Mouse (Mus musculus): Measurements from ENCODE around the gene Man2a1. TPM values are rescaled to one million over a fixed set of nuclear protein-coding genes. Genes with fewer than 3 reads are reported as not detected.
"Not testable (repeated sequence)": the region's sequence is repeated elsewhere in the genome, so short reads cannot be mapped to it uniquely, and the experiment has no call there.

Gene Man2a1
- polyA plus RNA-seq, 1 experiment from 2014 or later: 3.6 TPM

DNA sequence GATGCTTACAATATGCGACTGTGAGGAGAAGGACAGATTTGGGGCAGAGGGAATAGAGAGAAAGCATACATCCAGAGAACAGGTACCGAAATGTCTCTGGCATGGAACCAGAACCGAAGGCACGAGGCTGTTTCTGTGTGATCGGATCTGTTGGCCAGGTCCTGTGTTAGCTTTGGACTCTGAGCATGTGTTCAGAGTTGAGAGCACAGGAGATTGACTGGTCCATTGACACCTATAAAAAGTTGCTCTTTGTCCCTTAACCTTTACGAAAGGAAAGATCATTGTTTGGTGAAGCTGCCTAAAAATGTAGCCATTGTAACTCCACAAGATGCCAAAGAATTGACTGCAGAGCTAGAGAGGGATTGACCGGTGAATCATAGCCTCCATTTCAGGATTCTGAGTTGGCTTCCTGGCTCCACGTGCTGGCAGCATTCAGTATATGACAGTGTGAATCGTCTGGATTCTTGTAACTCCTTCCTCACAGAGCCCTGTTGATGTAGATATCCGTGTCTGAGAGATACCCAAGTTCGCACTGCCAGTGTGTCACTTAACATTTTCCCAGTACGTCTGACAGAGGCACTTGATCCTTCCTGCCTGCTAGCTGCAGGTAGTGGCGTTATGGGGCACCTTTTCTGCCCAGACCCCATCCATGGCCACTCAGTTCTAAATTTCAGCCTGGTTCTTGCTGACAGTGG lies 143.2 kb downstream of the Man2a1 start:
- Histone ChIP-seq H3K4me1 (replicated peaks) (peaks cover 15% of the 10 kb centered on the region), H3K9ac (no peak overlapping the region), H3K4me3 (replicated peaks) (no peak overlapping the region), H3K36me3 (peaks cover 52% of the 10 kb centered on the region), H3K4me2 (no peak overlapping the region), H3K27me3 (no peaks in the 10 kb centered on the region), H3K27ac (no peak overlapping the region), H3K9me3 (replicated peaks) (no peaks in the 10 kb centered on the region; the same call in 1 of the 2 replicates)
- WGBS (ENCODE audit: insufficient replicate concordance): 76% methylated on average over 13 of the region's 13 CpGs
- DNase-seq (no peak), ATAC-seq (ENCODE audit: low read depth) (no peak)

DNA sequence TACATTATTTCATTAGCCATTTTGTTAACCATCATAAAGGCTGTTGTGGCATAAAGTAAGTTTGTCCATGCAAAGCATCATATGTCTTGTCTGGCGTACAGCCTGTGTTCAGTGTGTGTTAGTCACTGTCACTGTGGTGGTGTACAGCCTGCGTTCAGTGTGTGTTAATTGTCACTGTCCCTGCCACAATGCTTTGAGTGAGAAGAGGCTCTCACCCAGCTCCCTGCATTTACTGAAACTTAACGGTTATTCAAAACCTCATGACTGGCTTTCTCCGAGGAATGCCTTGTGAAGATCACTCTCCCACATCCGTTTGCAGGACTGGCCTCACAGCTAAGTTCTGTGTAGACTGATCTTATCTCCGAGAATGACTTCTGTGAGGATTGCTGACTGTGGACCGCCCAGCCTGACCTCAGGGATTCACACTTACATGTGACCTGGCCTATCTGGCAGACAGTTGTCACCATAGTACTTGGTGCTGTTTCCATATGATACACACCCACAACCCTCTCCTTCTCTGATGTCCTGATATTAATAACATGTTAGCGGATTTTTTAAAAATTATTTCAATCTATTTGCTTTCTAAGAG lies 146.2 kb downstream of the Man2a1 start:
- Histone ChIP-seq H3K9me3 (replicated peaks) (no peaks in the 10 kb centered on the region; the same call in 1 of the 2 replicates), H3K4me3 (replicated peaks) (no peak overlapping the region), H3K36me3 (peaks cover 50% of the 10 kb centered on the region), H3K4me1 (replicated peaks) (peaks cover 15% of the 10 kb centered on the region), H3K4me2 (no peak overlapping the region), H3K9ac (no peak overlapping the region), H3K27me3 (no peaks in the 10 kb centered on the region), H3K27ac (no peak overlapping the region)
- peak; percentile 68 for ATAC-seq (ENCODE audit: low read depth)
- WGBS (ENCODE audit: insufficient replicate concordance): 42% methylated on average over 8 of the region's 8 CpGs
- DNase-seq: no peak

DNA sequence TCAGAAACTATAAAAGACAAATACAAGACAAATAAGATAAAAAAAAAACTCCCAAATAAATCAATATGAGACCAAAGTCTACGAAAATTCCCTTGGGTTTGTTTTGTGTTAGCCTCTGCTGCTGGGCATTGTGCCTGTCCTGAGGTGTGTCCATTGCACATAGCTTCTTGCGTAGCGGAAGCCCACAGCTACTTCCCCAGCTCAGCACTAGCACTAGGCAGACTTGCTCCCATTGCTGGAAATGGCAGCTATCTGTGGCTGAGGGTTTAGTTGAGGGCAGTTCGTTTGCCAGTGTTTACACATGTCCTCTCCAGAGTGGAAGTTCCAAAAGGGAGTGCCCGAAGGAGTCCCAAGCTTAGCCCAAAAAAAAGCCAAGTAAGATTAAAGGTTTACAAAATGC lies 146.9 kb downstream of the Man2a1 start:
- Histone ChIP-seq H3K4me3 (replicated peaks) (no peak overlapping the region), H3K36me3 (peaks cover 47% of the 10 kb centered on the region), H3K4me2 (no peak overlapping the region), H3K27me3 (no peaks in the 10 kb centered on the region), H3K9me3 (replicated peaks) (no peaks in the 10 kb centered on the region; the same call in 1 of the 2 replicates), H3K9ac (no peak overlapping the region), H3K27ac (no peak overlapping the region), H3K4me1 (replicated peaks) (peaks cover 15% of the 10 kb centered on the region)
- DNase-seq (no peak), ATAC-seq (ENCODE audit: low read depth) (no peak)
- WGBS (ENCODE audit: insufficient replicate concordance): 69% methylated on average over 5 of the region's 5 CpGs

DNA sequence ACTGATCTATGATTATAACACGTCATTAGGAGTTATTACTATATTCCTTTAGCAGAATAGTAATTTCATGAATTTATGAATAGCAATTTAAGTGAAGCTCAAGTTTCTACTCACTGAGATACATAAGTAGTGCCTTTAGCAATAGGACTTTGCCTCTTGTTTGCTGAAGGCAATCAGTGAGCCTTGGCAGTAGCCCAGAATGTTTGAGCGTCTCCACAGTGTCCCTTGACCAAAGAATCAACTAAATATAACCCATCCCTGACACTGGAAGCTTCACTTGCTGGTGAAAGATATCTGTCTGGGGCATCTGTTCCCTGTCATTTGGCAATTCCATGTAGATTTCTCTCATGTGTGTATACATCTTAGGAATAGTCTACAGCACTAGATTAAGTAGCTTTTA lies 147.6 kb downstream of the Man2a1 start:
- DNase-seq (no peak), ATAC-seq (ENCODE audit: low read depth) (no peak)
- no peak overlapping the region for H3K9ac ChIP-seq
- H3K4me3 ChIP-seq (replicated peaks): no peak overlapping the region
- H3K36me3 ChIP-seq: peaks cover 41% of the 10 kb centered on the region
- H3K4me2 ChIP-seq: no peak overlapping the region
- H3K9me3 ChIP-seq (replicated peaks): no peaks in the 10 kb centered on the region; the same call in 1 of the 2 replicates
- H3K4me1 ChIP-seq (replicated peaks): peaks cover 15% of the 10 kb centered on the region
- H3K27me3 ChIP-seq: no peaks in the 10 kb centered on the region
- no peak overlapping the region for H3K27ac ChIP-seq
- WGBS (ENCODE audit: insufficient replicate concordance): 56% methylated on average over 2 of the region's 2 CpGs

DNA sequence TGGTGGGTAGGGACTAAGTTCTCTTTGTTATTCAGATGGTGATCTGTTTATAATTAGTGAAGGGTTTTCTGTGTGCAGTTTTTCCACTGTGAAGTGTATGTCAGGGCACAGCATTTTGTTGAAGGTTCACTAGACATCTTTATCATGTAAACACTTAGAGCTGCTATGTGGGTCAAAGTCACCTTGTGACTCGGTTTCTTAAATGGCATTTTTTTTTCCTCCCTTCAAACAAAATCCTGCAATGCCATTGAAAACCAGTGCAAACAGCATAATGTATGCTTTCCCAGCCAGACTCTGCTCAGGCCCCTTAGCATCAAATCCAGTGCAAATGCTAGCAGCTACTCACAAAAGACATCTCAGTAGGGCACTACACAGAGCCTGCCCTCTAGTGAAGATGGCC lies 148.6 kb downstream of the Man2a1 start:
- H3K27ac ChIP-seq: no peak overlapping the region
- H3K4me1 ChIP-seq (replicated peaks): peaks cover 15% of the 10 kb centered on the region
- ATAC-seq (ENCODE audit: low read depth): no peak
- H3K4me2 ChIP-seq: no peak overlapping the region
- no peak for DNase-seq
- no peaks in the 10 kb centered on the region for H3K27me3 ChIP-seq
- no peak overlapping the region for H3K4me3 ChIP-seq (replicated peaks)
- H3K9me3 ChIP-seq (replicated peaks): no peaks in the 10 kb centered on the region; the same call in 1 of the 2 replicates
- H3K36me3 ChIP-seq: peaks cover 31% of the 10 kb centered on the region
- H3K9ac ChIP-seq: no peak overlapping the region
- WGBS (ENCODE audit: insufficient replicate concordance): 58% methylated on average over 1 of the region's 1 CpGs

DNA sequence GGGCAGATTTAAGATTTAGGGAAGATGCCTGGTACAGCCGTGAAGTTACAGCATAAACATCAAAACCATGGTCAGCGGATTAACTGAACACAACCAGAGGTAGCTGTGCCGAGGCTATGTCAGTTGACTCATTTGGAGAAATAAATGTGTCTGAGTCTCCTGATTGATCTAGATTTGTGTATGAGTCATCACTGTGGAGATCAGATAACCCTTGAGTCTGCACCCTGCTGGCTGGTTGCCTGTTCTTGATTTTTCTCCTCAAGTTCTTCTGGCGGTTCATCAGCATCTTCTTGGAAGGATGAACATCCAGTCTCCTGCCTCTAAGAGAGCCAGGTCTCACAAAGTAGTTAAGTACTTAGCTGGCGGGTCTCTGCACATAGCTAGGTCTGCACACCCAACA lies 150.7 kb downstream of the Man2a1 start:
- ATAC-seq (ENCODE audit: low read depth) (no peak), DNase-seq (no peak)
- Histone ChIP-seq H3K9ac (no peak overlapping the region), H3K9me3 (replicated peaks) (no peaks in the 10 kb centered on the region), H3K4me1 (replicated peaks) (peaks cover 18% of the 10 kb centered on the region), H3K36me3 (peaks cover 15% of the 10 kb centered on the region), H3K27ac (no peak overlapping the region), H3K4me3 (replicated peaks) (no peak overlapping the region), H3K27me3 (no peaks in the 10 kb centered on the region), H3K4me2 (no peak overlapping the region)
- WGBS (ENCODE audit: insufficient replicate concordance): 60% methylated on average over 5 of the region's 5 CpGs

DNA sequence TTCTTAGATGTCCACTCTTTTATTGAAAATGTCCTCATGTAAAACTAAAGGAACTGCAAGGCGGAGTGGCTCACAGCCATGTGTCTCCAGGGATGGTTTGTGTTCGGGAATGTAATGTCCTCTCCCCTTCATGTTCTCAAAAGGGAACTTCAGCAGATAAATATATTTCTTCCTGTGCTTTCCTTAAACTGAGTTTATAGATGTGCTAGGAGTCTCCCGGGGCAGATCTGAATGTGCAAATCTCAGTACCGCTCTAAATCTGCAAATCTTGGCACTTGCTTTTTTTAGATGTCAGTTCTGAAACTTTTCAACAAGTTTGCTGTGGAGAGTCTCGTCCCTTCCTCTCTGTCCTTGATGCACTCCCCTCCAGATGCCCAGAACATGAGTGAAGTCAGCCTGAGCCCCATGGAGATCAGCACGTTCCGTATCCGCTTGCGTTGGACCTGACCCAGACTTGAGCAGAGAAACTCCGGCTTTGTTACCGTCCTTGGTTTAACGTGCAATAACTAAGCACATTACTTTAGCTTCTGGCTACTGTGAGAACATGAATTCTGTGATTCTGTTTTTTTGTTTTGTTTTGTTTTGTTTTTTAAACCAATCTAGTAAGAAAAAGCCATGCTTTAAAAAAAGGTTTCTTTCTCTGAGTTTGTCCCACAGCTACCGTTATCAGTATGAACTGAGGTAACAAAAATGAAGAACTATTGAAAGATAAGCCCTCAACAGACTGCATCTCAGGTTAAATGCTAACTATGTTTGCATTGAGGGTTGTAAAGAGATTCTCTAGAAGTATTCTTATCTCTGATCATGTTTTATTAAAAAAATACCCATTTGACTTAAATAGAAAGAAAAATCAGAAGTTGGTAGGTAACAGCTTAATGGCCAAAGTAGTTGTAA lies 151.8 kb downstream of the Man2a1 start:
- WGBS (ENCODE audit: insufficient replicate concordance): 79% methylated on average over 13 of the region's 13 CpGs
- ATAC-seq (ENCODE audit: low read depth) (no peak), DNase-seq (no peak)
- H3K4me2 ChIP-seq: no peak overlapping the region
- H3K9me3 ChIP-seq (replicated peaks): no peaks in the 10 kb centered on the region
- H3K27ac ChIP-seq: no peak overlapping the region
- peaks cover 15% of the 10 kb centered on the region for H3K36me3 ChIP-seq
- no peak overlapping the region for H3K9ac ChIP-seq
- no peak overlapping the region for H3K4me3 ChIP-seq (replicated peaks)
- no peaks in the 10 kb centered on the region for H3K27me3 ChIP-seq
- peaks cover 14% of the 10 kb centered on the region for H3K4me1 ChIP-seq (replicated peaks)

DNA sequence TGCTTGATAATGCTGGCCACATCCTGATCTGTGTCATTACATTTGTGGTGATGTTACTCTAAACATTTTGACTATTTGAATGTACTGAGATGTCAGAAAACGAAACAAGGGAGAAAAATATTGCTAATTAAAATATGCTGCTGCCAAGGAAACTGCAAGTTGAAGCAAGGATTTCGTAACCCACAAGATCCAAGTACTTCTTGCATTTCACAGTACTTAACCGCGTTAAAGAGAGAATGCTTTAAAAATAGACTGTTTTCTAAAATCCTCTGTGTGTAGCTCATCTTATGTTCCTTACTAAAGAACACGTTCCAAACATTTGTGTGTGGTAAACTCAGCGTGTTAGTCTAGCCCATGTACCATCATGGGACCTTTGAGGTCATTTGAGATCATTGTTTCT lies 153.0 kb downstream of the Man2a1 start:
- 63% methylated on average over 6 of the region's 6 CpGs for WGBS (ENCODE audit: insufficient replicate concordance)
- no peak overlapping the region for H3K4me2 ChIP-seq
- DNase-seq (no peak), ATAC-seq (ENCODE audit: low read depth) (no peak)
- no peaks in the 10 kb centered on the region for H3K9me3 ChIP-seq (replicated peaks)
- H3K27ac ChIP-seq: no peak overlapping the region
- no peak overlapping the region for H3K9ac ChIP-seq
- H3K36me3 ChIP-seq: peaks cover 15% of the 10 kb centered on the region
- 0 out of 2 replicates have a peak, but pooled peaks cover 4% of the 10 kb centered on the region for H3K4me1 ChIP-seq (replicated peaks)
- H3K4me3 ChIP-seq (replicated peaks): no peak overlapping the region
- H3K27me3 ChIP-seq: no peaks in the 10 kb centered on the region

DNA sequence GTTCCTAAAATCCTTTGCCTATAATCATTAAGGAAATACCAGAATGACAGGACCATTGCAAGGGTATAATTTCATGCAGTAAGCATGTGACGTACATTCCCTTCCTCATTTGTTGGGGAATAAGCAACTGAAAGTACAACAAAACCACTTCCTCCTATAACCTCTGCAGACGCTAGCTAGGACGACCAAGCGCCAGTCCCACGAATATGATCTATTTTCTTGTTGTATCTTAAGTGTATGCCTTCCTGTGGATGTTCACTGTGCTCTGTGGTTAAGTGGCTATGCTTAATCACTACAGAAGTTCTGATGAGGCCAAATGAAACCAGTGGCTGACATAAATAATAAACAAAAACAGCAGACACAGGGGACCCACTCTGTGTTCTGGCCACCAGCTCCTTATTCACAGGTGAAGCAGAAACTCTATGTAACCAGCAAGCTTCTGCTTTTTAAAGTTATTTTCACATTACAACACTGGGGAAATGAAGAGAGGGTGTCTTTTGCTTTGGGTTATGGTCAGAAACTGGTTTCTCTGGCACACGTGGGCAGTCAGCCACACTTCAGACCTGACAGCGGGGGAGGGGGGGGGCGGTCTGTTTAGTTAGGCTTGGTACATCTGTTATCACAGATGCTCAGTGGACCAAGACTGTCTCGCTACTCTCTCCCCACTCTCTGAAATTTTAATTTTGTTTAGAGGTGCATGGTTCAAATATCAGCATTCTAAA lies 153.8 kb downstream of the Man2a1 start:
- Histone ChIP-seq H3K4me1 (replicated peaks) (0 out of 2 replicates have a peak, but pooled peaks cover 4% of the 10 kb centered on the region), H3K9ac (no peak overlapping the region), H3K4me2 (no peak overlapping the region), H3K36me3 (peaks cover 15% of the 10 kb centered on the region), H3K27ac (no peak overlapping the region), H3K27me3 (no peaks in the 10 kb centered on the region), H3K9me3 (replicated peaks) (no peaks in the 10 kb centered on the region), H3K4me3 (replicated peaks) (no peak overlapping the region)
- DNase-seq (no peak), ATAC-seq (ENCODE audit: low read depth) (no peak)
- WGBS (ENCODE audit: insufficient replicate concordance): 30% methylated on average over 9 of the region's 9 CpGs

DNA sequence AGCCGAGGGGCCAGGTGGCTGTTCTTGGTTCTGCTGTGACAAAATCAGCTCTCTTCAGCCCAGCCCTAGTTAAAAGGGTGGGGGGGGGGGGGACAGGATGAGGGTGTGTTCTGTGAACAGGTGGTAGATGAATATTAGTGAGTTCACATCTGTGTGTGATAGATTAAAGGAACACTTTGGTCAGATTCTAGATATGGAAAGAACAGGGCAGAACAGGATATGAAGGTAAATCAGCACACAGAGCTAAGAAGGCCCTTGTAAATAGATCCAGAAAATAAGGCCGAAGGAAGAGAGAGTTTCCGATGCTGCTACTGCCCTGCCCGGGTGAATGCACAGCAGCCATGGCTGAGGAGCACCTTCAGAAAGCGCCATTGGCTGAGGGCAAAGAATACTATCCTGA lies 154.7 kb downstream of the Man2a1 start:
- Histone ChIP-seq H3K9ac (no peak overlapping the region), H3K4me1 (replicated peaks) (0 out of 2 replicates have a peak, but pooled peaks cover 4% of the 10 kb centered on the region), H3K4me3 (replicated peaks) (no peak overlapping the region), H3K27ac (no peak overlapping the region), H3K9me3 (replicated peaks) (no peaks in the 10 kb centered on the region), H3K36me3 (peaks cover 12% of the 10 kb centered on the region), H3K27me3 (no peaks in the 10 kb centered on the region), H3K4me2 (no peak overlapping the region)
- WGBS (ENCODE audit: insufficient replicate concordance): 67% methylated on average over 5 of the region's 5 CpGs
- DNase-seq (no peak), ATAC-seq (ENCODE audit: low read depth) (no peak)

DNA sequence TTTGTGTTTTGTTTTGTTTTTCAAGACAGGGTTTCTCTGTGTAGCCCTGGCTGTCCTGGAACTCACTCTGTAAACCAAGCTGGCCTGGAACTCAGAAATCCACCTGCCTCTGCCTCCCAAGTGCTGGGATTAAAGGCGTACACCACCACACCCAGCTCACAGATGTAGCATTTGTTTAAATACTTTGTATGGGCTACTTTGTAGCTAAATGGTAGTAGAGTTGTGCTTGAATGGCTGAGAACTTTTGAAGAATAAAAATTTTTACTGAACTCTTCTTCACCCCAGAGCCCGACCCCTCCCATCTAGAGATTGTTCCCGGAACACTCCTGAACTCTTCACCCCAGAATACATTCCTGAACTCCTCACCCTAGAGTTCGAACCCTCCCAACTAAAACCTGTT lies 162.1 kb downstream of the Man2a1 start:
- not testable (repeated sequence) for H3K27me3 ChIP-seq; H3K9ac ChIP-seq; H3K4me3 ChIP-seq (replicated peaks); DNase-seq; H3K4me1 ChIP-seq (replicated peaks); ATAC-seq (ENCODE audit: low read depth); H3K4me2 ChIP-seq; H3K36me3 ChIP-seq; H3K27ac ChIP-seq; H3K9me3 ChIP-seq (replicated peaks)
- 75% methylated on average over 4 of the region's 4 CpGs for WGBS (ENCODE audit: insufficient replicate concordance)

Measured in liver, embryonic 13.5 days (tissue).